Mouse (Mus musculus) lung, postnatal 25 days (tissue): ENCODE data around the gene Sdhb.
A peak's percentile ranks its signal among the peaks of the same experiment; 100 is the strongest.

Experiments
- DNase-seq: peaks from one replicate; pipeline ENCODE4 v3.0.0; 2022; ENCODE audit warnings: low spot score

The Sdhb gene

DNA sequence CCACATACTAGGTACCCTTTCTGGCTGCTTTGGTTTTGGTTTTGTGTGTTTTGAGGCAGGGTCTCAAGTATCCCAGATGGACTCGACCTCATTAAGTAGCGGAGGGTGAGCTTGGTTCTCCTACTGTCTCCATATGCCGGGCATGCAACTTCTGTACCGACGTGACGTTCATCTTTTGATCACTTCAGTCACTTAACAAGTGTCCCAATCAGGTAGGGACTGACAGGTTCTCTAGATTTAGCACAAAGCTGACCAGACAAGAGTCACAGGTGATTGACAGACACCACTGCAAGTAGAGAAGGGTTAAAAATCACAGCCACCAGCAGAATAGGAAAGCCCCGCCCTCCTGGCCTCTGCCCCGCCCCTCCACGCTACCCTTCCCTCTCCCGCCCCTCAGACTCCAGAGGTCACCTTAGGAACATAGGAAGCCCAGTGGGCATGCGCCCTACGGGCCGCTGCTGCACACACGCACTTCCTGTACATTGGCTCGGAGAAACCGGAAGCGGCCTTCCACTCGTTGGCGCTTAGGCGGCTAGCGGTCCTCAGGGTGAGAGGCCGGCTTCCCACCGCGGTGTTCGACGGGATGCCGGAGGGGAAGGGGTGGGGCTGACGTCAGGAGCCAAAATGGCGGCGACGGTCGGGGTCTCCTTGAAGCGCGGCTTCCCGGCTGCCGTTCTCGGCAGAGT is at the start of gene Sdhb:
Gene Sdhb, plus strand, starts transcription at position 423 of the 686 bp plus-strand sequence.
- DNase-seq = peak; percentile 99

GRCm38 (mm10) chr4:140911416-140911815 is 49.6 kb upstream of the Sdhb start:
- DNase-seq = no peak

- DNase-seq = no peak
These were observed 48.7 kb upstream of the Sdhb start for GRCm38 (mm10) chr4:140912271-140912833.

DNA sequence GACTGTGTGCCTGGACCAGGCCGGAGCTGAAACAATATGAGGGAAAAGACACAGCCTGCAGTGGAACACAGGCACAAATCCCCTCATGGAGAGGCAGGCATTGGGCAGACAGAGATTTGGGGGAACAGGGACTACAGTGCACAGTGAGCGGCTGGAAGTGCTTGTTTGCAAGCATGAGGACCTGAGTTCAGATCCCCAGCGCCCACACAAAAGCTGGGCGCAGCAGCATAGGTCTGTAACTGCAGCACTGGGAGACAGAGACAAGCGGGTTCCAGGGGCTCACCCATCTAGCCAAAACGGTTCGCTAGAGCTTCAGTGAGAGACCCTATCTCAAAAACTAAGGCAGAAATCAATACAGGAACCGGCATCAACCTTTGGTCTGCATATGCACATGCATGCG is 47.4 kb upstream of the Sdhb start:
- no peak for DNase-seq

GRCm38 (mm10) chr4:140914731-140915131 is 46.3 kb upstream of the Sdhb start:
- no peak for DNase-seq

GRCm38 (mm10) chr4:140915235-140915634 is 45.8 kb upstream of the Sdhb start:
- no peak for DNase-seq

- no peak for DNase-seq
These were observed 44.7 kb upstream of the Sdhb start for GRCm38 (mm10) chr4:140916296-140916695.

- no peak for DNase-seq
These were observed 43.6 kb upstream of the Sdhb start for GRCm38 (mm10) chr4:140917451-140917850.

DNA sequence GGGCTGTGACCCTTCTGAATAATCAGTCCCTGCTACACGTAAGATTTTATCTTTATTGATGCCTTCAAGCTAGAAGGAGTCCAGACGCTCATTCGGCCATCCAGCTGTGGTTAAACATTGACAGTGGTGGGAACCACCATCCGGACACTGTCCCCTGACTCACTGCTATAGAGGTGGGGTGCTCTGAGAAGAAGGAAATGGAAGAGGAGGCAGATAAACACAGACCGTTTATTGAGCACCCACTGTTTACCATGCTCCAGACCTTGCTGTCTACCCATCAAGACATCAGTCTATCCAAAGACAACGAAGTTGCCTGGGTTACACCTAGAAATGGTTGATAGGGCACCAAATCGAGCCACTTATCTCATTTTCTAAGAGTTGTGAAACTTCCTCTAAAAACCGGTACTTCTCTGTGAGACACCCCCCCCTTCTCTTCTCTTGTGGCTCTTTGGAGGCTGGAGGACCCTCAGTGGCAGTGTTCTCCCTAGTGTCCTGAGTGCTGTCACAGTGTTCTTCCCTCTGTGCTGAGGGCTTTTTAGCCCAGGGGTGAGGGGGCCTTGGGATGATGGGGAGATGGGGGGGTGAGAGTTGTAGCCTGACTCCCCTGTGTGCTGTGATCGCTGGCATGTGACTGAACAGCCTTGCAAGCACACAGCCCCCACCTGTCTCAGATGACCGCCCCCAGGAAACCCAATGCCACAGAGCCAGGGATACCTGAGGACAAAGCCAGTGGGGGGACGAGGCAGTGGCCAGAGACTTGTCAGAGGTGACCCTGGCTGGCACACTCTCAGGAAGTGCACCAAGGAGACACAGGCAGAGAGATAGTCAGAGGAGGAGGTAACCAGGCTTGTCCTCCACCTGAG is 40.8 kb upstream of the Sdhb start:
- no peak for DNase-seq

DNA sequence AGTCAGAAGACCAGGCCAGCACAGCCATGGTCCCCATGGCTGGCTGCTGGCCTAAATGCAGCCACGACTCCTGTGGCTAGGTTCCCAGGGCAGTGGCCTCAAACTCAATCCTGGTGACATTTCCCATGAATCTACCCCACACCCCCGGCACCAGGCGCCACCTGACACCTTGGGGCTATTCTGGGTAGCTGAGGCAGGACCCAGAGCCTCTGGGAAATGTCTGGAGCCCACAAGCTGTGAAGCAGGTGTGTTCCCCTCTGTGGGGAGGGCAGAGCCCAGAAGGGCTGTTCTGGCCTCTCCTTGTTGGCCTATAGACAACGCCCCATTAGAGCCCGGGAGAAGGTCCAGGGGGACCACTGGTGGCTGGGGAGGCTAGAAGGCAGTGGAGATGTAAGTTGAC is 38.5 kb upstream of the Sdhb start:
- no peak for DNase-seq

- no peak for DNase-seq
These were observed 35.4 kb upstream of the Sdhb start for GRCm38 (mm10) chr4:140925648-140926047.

- no peak for DNase-seq
These were observed 32.7 kb upstream of the Sdhb start for GRCm38 (mm10) chr4:140928349-140928748.

DNA sequence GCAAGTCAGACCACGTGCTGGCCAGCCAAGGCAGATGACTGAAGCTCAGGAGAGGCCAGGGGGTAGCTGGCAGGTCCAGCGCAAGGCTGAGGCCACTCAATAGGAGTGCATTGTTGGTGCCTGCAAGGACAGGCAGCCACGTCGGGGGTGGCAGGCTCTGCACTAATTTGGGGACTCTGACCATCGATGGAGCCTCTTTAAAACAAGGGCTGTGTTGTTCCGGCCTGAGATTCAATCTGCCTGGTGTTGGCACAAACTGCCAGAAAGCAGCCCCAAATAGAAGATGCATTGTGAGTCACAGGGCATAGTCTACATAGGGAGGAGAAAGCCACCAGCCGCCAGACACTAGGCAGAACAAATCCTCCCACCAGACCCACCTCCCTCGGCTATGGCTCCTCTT is 31.3 kb upstream of the Sdhb start:
- no peak for DNase-seq

DNA sequence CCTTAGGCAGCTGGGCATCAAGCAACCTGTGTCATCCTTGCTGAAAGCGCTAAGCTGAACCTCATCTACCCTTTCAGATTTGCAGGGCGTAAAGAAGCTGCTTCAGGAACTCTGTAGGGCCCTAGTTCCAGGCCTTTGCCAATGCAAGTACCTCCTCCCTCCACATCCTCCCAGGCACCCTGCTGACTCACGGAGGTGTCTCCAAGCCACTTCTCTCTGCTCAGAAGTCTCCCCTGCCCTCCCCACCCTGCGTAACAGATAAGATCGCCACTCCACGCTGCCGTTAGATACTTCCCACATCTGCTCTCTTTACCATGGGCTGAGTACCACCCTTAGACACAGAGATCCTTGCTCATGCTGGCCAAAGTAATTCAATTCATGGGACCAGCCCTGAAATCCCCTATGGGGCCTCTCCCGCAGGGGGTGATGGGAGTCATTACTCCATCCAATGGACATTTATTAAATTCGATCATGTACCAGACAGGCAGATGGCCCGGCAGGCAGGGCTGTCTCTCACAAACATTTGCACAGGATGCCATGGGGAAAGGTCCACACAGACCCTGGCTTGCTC is 30.0 kb upstream of the Sdhb start:
- DNase-seq = no peak

DNA sequence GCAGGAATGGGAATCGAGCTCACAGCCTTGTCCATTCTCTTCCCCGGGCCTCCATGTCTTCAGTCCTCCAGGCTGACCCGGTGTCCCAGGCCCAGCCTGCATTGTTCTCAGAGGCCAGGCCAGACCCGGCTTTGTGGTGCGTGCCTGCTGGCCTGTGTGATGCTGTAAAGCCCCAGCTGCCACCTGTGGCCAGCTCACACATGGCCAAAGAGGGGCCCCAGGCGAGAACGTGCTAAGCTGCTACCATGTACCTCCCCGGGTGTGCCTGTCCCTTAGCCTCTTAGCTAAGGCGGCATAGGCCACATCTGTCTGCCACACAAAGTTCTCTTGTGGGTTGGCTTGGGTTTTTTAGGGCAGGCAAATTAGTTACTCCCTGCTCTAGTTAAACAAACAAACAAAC is 25.4 kb upstream of the Sdhb start:
- no peak for DNase-seq

DNA sequence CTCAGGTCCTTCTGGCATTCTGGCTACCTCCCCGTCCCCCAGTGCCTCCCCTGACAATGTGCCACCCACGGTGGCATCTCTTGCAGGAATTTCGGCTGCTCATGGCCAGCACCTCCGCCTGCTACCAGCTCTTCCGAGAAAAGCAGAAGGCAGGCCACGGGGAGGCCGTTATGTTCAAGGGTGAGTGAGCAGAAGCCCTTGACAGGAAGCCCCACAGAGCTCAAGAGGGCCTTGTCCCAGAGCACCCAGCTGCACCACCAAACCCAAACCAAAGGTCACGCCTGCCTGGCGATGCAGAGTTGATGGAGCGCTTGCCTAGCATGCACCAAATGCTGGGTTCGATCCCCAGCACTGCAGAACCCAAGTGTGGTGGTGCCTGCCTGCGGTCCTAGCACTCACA is 16.6 kb upstream of the Sdhb start:
- DNase-seq = no peak

DNA sequence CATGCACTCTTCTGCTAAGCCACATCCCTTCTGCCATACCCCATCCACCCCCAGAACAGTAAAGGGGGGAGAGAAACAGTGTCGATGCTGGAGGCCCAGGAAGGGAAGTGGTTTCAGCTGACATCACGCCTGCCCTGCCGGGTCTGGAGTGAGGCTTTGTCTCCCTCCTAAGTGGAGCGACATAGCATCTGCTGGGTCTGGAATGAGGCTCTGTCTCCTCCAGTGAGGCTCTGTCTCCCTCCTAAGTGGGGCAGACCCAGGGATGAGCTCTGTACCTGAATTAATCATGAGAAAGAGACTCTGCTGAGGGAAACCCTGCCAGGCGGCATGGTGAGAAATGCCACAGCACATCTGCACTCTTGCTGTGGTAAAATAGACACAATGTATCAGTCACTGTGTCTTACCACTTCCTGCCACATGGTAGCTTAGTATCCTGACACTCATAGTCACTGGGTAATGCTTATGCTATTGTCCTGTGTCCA is 16.0 kb upstream of the Sdhb start:
- DNase-seq = peak; percentile 48

- DNase-seq = no peak
These were observed 15.4 kb upstream of the Sdhb start for GRCm38 (mm10) chr4:140945571-140945970.

- no peak for DNase-seq
These were observed 15.0 kb upstream of the Sdhb start for GRCm38 (mm10) chr4:140946048-140946447.

DNA sequence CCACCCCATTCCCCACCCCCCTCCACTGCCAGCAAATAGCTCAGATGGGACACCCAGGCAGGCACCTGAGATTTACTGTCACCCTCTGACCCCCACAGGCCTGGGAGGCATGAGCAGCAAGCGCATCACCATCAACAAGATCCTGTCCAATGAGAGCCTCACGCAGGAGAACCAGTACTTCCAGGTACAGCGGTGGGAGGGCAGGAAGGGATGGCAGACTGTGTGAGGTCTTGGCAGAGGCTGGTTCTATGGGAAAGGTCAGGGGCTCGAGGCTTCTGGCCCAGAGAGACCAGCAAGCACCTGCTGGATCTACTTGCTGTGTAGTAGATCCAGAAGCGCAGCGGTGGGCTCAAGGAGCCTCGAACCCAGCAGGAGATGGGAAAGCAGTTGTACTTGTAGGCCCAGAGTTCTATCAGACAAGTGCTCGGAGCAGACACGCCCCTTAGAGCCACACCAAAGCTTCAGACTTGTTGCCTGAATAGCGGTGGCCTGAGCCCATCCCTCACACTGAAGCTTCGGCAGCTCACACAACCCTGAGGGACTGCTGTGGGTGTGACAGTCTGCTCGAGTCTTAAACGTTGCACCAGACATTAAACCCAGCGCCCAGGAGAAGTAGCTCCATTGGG is 14.3 kb upstream of the Sdhb start:
- DNase-seq = no peak

DNA sequence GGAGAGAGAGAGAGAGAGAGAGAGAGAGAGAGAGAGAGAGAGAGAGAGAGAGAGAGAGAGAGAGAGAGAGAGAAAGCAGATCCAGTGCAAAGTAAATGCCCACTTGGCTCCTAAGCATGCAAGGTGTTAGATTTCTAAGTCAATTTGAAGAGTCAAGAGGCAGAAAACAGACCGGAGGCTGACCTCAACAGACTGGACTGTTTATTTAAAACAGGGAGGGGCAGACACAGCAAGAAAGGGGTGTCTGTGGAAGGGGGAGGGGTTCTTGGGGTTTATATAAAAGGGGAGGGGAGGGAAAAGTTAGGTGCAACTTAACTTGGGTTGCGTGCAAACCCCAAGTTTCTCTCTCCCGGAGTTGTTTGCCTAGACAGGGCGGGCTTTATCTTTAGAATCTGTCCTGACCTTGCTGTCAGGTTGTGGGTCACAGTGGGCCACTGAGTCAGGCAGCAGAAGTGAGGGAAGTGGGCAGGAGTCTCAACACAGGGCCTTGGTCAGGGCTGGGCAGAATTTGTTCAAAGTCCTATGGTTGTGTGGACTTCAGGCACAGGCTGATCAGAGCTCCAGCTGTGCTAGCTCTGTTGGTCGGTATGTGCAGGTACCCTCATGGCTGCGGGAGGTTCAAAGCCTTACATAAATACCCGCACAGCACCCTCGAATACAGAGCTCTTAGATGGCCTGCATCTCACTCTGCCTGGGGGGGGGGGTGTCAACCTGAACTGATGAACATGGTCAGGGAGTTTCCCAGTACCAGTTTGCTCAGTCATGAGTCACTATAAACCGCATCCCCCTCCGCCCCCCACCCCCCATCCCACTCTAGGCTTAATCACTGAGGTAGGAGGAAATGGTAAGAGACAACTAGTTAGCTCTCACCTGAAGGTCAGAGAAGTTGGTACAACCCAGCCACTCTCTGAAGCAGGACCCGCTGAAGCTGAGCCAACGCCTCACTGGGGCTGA is 13.2 kb upstream of the Sdhb start:
- DNase-seq = no peak
